Mouse (Mus musculus): ENCODE data around the gene Urm1. TPM values are rescaled to one million over a fixed set of nuclear protein-coding genes. Genes with fewer than 3 reads are reported as not detected.

The Urm1 gene
- total and polyA plus RNA-seq, 3 experiments: 90.5 to 131 TPM; not detected in 1

DNA sequence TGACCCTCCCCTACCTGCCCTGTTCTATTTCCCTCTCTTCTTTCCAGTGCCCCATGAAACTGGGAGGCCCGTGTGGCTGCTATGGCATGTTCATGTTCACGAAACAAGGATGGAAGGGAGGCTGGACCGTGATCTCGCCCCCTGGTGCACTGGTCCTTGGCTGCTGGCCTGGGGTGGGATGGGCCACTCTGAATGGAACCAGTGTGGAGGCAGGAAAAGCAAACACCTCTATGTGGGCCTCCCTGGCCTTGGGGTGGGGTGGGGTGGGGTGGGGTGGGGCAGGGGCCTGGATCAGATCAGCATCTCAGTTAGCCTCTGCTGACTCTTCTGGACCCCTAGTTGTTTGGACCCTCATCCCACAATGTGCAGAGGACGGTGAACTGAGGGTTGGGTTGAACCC is 33.9 kb downstream of the Urm1 start:
- no peaks in the 10 kb centered on the region for H3K27me3 ChIP-seq (ENCODE audit: control insufficient read depth in 1 of 2, insufficient read depth in 2 of 2, low read length in 2 of 2)

GRCm38 (mm10) chr2:29855585-29856210 is 35.8 kb downstream of the Urm1 start:
- no peak for DNase-seq (ENCODE audit: low read depth, low spot score)
- no peak overlapping the region for H3K9ac ChIP-seq (ENCODE audit: control insufficient read depth, low read depth, low read length, poor library complexity, severe bottlenecking)
- peaks cover 0 to 6% of the 10 kb centered on the region in 2 experiments; a peak in 2 of 4 replicates for H3K36me3 ChIP-seq (ENCODE audit: control insufficient read depth in 1 of 2, insufficient read depth in 2 of 2, low read length in 2 of 2)
- H3K4me3 ChIP-seq (ENCODE audit: control insufficient read depth in 1 of 2, insufficient read depth in 1 of 2, low read depth in 2 of 2, low read length in 2 of 2): no peak overlapping the region
- peaks cover 0 to 16% of the 10 kb centered on the region in 2 experiments; a peak in 3 of 4 replicates for H3K4me1 ChIP-seq (ENCODE audit: control insufficient read depth in 1 of 2, insufficient read depth in 2 of 2, low read length in 2 of 2)
- no peaks in the 10 kb centered on the region for H3K9me3 ChIP-seq (replicated peaks; ENCODE audit: insufficient read depth, low read length)
- TF ChIP-seq POLR2AphosphoS5 (IDR thresholded peaks at IDR 0.05; ENCODE audit: borderline replicate concordance, low read depth, low read length): no peak
- no peak for TF ChIP-seq ZC3H11A (IDR thresholded peaks at IDR 0.05; ENCODE audit: low read depth, low read length)
- no peak for TF ChIP-seq MYC (IDR thresholded peaks at IDR 0.05; ENCODE audit: low read depth, low read length)
- TF ChIP-seq MAX (IDR thresholded peaks at IDR 0.05; ENCODE audit: low read length): no peak
- no peak for TF ChIP-seq CTCF (IDR thresholded peaks at IDR 0.05 in 2 of 3, conservative IDR thresholded peaks at IDR 0.05 in 1 of 3; ENCODE audit: control insufficient read depth in 1 of 3, insufficient read depth in 1 of 3, low read depth in 2 of 3, low read length in 3 of 3, poor library complexity in 1 of 3, severe bottlenecking in 1 of 3)
- no peak for TF ChIP-seq USF1 (IDR thresholded peaks at IDR 0.05; ENCODE audit: low read depth, low read length)
- no peak for TF ChIP-seq MXI1 (IDR thresholded peaks at IDR 0.05; ENCODE audit: low read depth, low read length)
- TF ChIP-seq BHLHE40 (IDR thresholded peaks at IDR 0.05; ENCODE audit: borderline replicate concordance, low read depth, low read length): no peak
- TF ChIP-seq E2F4 (IDR thresholded peaks at IDR 0.05; ENCODE audit: borderline replicate concordance, low read depth, low read length): no peak
- TF ChIP-seq CHD2 (IDR thresholded peaks at IDR 0.05; ENCODE audit: low read length): no peak
- no peak for TF ChIP-seq MAZ (IDR thresholded peaks at IDR 0.05; ENCODE audit: low read depth, low read length)
- TF ChIP-seq HCFC1 (IDR thresholded peaks at IDR 0.05; ENCODE audit: low read depth, low read length): no peak
- no peak for TF ChIP-seq ZKSCAN1 (IDR thresholded peaks at IDR 0.05; ENCODE audit: low read depth, low read length)
- no peak for TF ChIP-seq RCOR1 (IDR thresholded peaks at IDR 0.05; ENCODE audit: low read depth, low read length)
- TF ChIP-seq TAL1 (IDR thresholded peaks at IDR 0.05; ENCODE audit: low read length): no peak
- TF ChIP-seq SIN3A (IDR thresholded peaks at IDR 0.05; ENCODE audit: low read length): no peak
- no peak for TF ChIP-seq MEF2A (IDR thresholded peaks at IDR 0.05; ENCODE audit: extremely low read depth, insufficient replicate concordance, low read depth, low read length, poor library complexity, severe bottlenecking)
- no peak for TF ChIP-seq NELFE (IDR thresholded peaks at IDR 0.05; ENCODE audit: low read depth, low read length)
- TF ChIP-seq ZNF384 (IDR thresholded peaks at IDR 0.05; ENCODE audit: low read depth, low read length): no peak
- no peaks in the 10 kb centered on the region for H3K27me3 ChIP-seq (ENCODE audit: control insufficient read depth in 1 of 2, insufficient read depth in 2 of 2, low read length in 2 of 2)
- H3K27ac ChIP-seq (ENCODE audit: control insufficient read depth, low read depth, low read length): no peak overlapping the region
- no peaks in the 10 kb centered on the region for H3K79me2 ChIP-seq (ENCODE audit: control insufficient read depth, insufficient read depth, low read length, poor library complexity)

More for the DNA sequence above, 33.9 kb downstream of the Urm1 start:
- Histone ChIP-seq H3K9ac (ENCODE audit: control insufficient read depth, low read depth, low read length, poor library complexity, severe bottlenecking) (no peak overlapping the region), H3K9me3 (replicated peaks; ENCODE audit: insufficient read depth, low read length) (no peaks in the 10 kb centered on the region), H3K4me1 (ENCODE audit: control insufficient read depth in 1 of 2, insufficient read depth in 2 of 2, low read length in 2 of 2) (peaks cover 0 to 5% of the 10 kb centered on the region in 2 experiments; a peak in 2 of 4 replicates), H3K36me3 (ENCODE audit: control insufficient read depth in 1 of 2, insufficient read depth in 2 of 2, low read length in 2 of 2) (peaks cover 0 to 3% of the 10 kb centered on the region in 2 experiments; a peak in 2 of 4 replicates), H3K27ac (ENCODE audit: control insufficient read depth, low read depth, low read length) (no peak overlapping the region), H3K79me2 (ENCODE audit: control insufficient read depth, insufficient read depth, low read length, poor library complexity) (no peaks in the 10 kb centered on the region), H3K4me3 (ENCODE audit: control insufficient read depth in 1 of 2, insufficient read depth in 1 of 2, low read depth in 2 of 2, low read length in 2 of 2) (no peak overlapping the region)
- no peak for DNase-seq (ENCODE audit: low read depth, low spot score)
- TF ChIP-seq MAZ (IDR thresholded peaks at IDR 0.05; ENCODE audit: low read depth, low read length): no peak
- no peak for TF ChIP-seq HCFC1 (IDR thresholded peaks at IDR 0.05; ENCODE audit: low read depth, low read length)
- TF ChIP-seq POLR2AphosphoS2 (IDR thresholded peaks at IDR 0.05; ENCODE audit: low read length): no peak
- no peak for TF ChIP-seq POLR2AphosphoS5 (IDR thresholded peaks at IDR 0.05; ENCODE audit: borderline replicate concordance, low read depth, low read length)
- no peak for TF ChIP-seq MAFK (IDR thresholded peaks at IDR 0.05; ENCODE audit: borderline replicate concordance, low read depth, low read length)

All from MEL (cell line).